Comparison of ENCODE assay signal across 25 mouse cellular contexts in the genomic region with DNA sequence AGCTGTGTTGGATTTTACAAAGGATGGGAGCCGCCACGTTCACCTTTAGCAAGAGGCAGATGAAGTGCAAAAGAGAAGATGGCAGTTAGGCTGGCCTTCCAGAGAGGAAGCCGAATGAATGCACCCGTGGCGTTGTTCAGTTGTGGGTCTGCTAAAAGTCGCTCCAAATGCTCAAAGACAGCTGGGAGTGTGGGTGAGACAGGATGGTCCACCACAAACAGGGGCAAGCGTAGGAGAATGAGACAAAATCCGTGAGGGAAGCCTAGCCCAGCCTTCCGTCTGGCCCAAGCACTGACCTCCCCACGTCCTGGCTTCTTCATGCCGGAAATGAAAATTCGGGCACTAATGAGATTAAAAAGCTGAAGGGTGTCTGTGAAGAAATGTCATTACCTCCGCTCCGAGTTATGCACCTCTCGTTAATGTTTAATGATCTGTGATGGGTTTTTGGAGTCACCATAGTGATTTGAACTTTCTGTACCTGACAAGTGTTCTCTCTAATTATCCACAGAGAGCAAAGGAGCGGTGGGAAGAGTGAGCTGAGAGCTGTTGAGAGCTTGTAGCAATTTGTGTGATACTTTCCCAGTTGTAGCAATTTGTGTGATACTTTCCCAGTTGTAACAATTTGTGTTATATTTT.
A peak's percentile ranks its signal among the peaks of the same experiment; 100 is the strongest.
DNase-seq lines count a peak whose midpoint lies in the region; ATAC-seq and TF ChIP-seq lines count a peak whose summit lies in the region.
"Had no signal": no experiment of that assay in that cellular context is flagged by ENCODE, and none has a peak within 500 bp of the region (broad histone marks: within the 10 kb centered on the region; RNA-seq: fewer than 3 reads in every experiment).

No protein-coding gene starts in this region.

- no peaks in the 10 kb centered on the region for H3K9me3 ChIP-seq in heart, embryonic 11.5 days (replicated peaks; ENCODE audit: control insufficient read depth, low read length)
- H3K9me3 ChIP-seq: embryonic facial prominence, embryonic 15.5 days; forebrain, embryonic 10.5 days; forebrain, embryonic 15.5 days; heart, embryonic 10.5 days; heart, embryonic 15.5 days; hindbrain, embryonic 13.5 days had no signal

- TF ChIP-seq CTCF in layer of hippocampus, adult 2 months (conservative IDR thresholded peaks at IDR 0.05) = no peak

- DNase-seq in heart, adult 11 months = peak; percentile 76
- DNase-seq in layer of hippocampus, adult 2 months (ENCODE audit: low spot score in 2 of 2) = no peak
- DNase-seq in layer of hippocampus, postnatal 25 days (ENCODE audit: extremely low spot score in 1 of 2, low spot score in 1 of 2) = no peak
- DNase-seq in forelimb bud, embryonic 11.5 days (ENCODE audit: low read depth, low spot score) = peak; percentile 70
- DNase-seq in retina, postnatal 1 day = peak; percentile 38
- no peak for DNase-seq in ovary, postnatal 36 days (ENCODE audit: low spot score)
- DNase-seq: adrenal gland, adult 2 months; adrenal gland, postnatal 25 days; cerebellum, adult 8-10 months; cerebellum, postnatal 14 days; embryo, embryonic 11 days; gastrocnemius, adult 2 months; gastrocnemius, postnatal 25 days; heart, adult 18-20 months; heart, postnatal 14 days had no signal

- H3K4me3 ChIP-seq in heart, embryonic 11.5 days (ENCODE audit: low read depth, low read length) = no peak overlapping the region
- H3K4me3 ChIP-seq in layer of hippocampus, adult 2 months = no peak overlapping the region
- H3K4me3 ChIP-seq: embryonic facial prominence, embryonic 15.5 days; erythroblast, embryonic 14.5 days; forebrain, embryonic 10.5 days; forebrain, embryonic 15.5 days; gastrocnemius, adult 2 months; heart, embryonic 10.5 days; heart, embryonic 15.5 days; hindbrain, embryonic 13.5 days had no signal

- H3K27ac ChIP-seq in heart, embryonic 11.5 days (ENCODE audit: low read depth, low read length) = no peak overlapping the region
- peak overlapping the region; percentile 46; the same call in 1 of the 2 replicates for H3K27ac ChIP-seq in layer of hippocampus, adult 2 months
- H3K27ac ChIP-seq: embryonic facial prominence, embryonic 15.5 days; forebrain, embryonic 10.5 days; forebrain, embryonic 15.5 days; gastrocnemius, adult 2 months; heart, embryonic 10.5 days; hindbrain, embryonic 13.5 days; hindbrain, postnatal 0 days had no signal

- ATAC-seq in heart, embryonic 11.5 days (replicated peaks; ENCODE audit: insufficient number of reproducible peaks, low FRiP score, low TSS enrichment) = no peak
- ATAC-seq in granulocyte monocyte progenitor cell, adult 5-6 weeks (replicated peaks; ENCODE audit: poor library complexity, severe bottlenecking) = no peak
- ATAC-seq: forebrain, embryonic 15.5 days had no signal

- H3K27me3 ChIP-seq in heart, embryonic 11.5 days (ENCODE audit: control insufficient read depth, insufficient read depth, low read length) = no peaks in the 10 kb centered on the region
- H3K27me3 ChIP-seq: embryonic facial prominence, embryonic 15.5 days; forebrain, embryonic 15.5 days; heart, embryonic 15.5 days; hindbrain, embryonic 13.5 days had no signal

- H3K36me3 ChIP-seq in heart, embryonic 11.5 days (ENCODE audit: control insufficient read depth, insufficient read depth, low read length) = no peaks in the 10 kb centered on the region
- H3K36me3 ChIP-seq: embryonic facial prominence, embryonic 15.5 days; forebrain, embryonic 10.5 days; forebrain, embryonic 15.5 days; heart, embryonic 10.5 days; heart, embryonic 15.5 days; hindbrain, embryonic 13.5 days had no signal

- peaks cover 7% of the 10 kb centered on the region for H3K4me1 ChIP-seq in heart, embryonic 11.5 days (ENCODE audit: control insufficient read depth, insufficient read depth, low read length)
- H3K4me1 ChIP-seq: forebrain, embryonic 15.5 days had no signal

- no peak overlapping the region for H3K4me2 ChIP-seq in heart, embryonic 11.5 days
- H3K4me2 ChIP-seq: embryonic facial prominence, embryonic 15.5 days; forebrain, embryonic 15.5 days; heart, embryonic 15.5 days; hindbrain, embryonic 13.5 days had no signal

- 78% methylated on average over 16 of the region's 16 CpGs for WGBS in heart, embryonic 11.5 days (ENCODE audit: insufficient replicate concordance)

- H3K9ac ChIP-seq in heart, embryonic 11.5 days (ENCODE audit: low read depth, low read length) = no peak overlapping the region
- H3K9ac ChIP-seq: embryonic facial prominence, embryonic 15.5 days; forebrain, embryonic 15.5 days; heart, embryonic 15.5 days; hindbrain, embryonic 13.5 days had no signal

Comparison
In these comparisons a context has a peak if more than half of its experiments do, and no peak if none do; other contexts are left out.
1. DNase-seq: peak in heart, adult 11 months (single experiment), forelimb bud, embryonic 11.5 days (single experiment) and retina, postnatal 1 day (single experiment); none in layer of hippocampus, adult 2 months (0 of 2), layer of hippocampus, postnatal 25 days (0 of 2) and ovary, postnatal 36 days (single experiment).